Mouse (Mus musculus): ENCODE data around the gene Pde7b. TPM values are rescaled to one million over a fixed set of nuclear protein-coding genes. Genes with fewer than 3 reads are reported as not detected.

The Pde7b gene
- 38.9 TPM for polyA plus RNA-seq (2015; fragmentation: Illumina TruSeq; extraction: RNeasy Lipid Tissue Mini Kit (QIAGEN cat#74804); ENCODE audit: low read depth, low replicate concordance)

GRCm38 (mm10) chr10:20724906-20725305, at the start of gene Pde7b:
Gene Pde7b, minus strand, starts transcription at chr10:20725078.

Other genes with a start within 250 kb of the Pde7b start
- 156 TPM for gene Ahi1, start 227.5 kb upstream of the Pde7b start, polyA plus RNA-seq (2015; fragmentation: Illumina TruSeq; extraction: RNeasy Lipid Tissue Mini Kit (QIAGEN cat#74804); ENCODE audit: low read depth, low replicate concordance)